Mouse (Mus musculus) ES-E14 (cell line): Measurements from ENCODE around the gene Ttll5.

Experiments
- CHD2 ChIP-seq: IDR thresholded peaks from 2 replicates; pipeline ENCODE4 v1.6.1; 2014; ENCODE audit warnings: mild to moderate bottlenecking, low read depth, low read length, inconsistent platforms
- HCFC1 ChIP-seq: IDR thresholded peaks from 2 replicates; pipeline ENCODE4 v1.6.1; 2012; ENCODE audit warnings: low read length, inconsistent platforms, borderline replicate concordance; ENCODE audit not compliant: insufficient read depth

DNA sequence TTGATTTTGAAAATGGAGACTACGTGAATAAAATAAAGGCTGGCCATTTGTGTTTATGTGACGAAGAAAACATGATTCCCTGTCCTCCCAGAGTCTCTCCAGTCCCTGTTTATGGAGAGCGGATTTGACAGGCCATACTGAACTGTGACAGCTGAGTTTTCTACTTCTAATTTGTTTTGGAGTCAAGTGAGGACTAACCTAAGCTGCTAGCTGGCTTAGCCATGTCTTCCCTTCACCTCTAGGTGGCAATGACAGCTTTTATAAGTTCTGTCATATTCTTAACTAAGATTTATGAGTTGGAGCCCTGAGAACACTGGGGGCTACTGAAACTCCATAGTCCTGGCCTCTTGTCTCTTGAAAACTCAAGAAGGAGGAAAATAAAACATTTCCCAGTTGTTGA lies 41.1 kb downstream of the Ttll5 start:
- no peak for TF ChIP-seq CHD2
- no peak for TF ChIP-seq HCFC1
